Mouse (Mus musculus) C2C12 (cell line): ENCODE results near the gene Morc2a.

Experiments used
- CEBPB ChIP-seq: IDR thresholded peaks from one replicate; pipeline ENCODE4 v1.6.1; 2011; ENCODE audit warnings: low read depth, mild to moderate bottlenecking, control low read depth, moderate library complexity
- CTCF ChIP-seq: IDR thresholded peaks from one replicate; pipeline ENCODE4 v1.5.1; 2011; ENCODE audit not compliant: control insufficient read depth, insufficient read depth, insufficient read length
- FOSL1 ChIP-seq: IDR thresholded peaks from one replicate; pipeline ENCODE4 v1.8.0; 2011; ENCODE audit warnings: mild to moderate bottlenecking, low read length; ENCODE audit not compliant: poor library complexity, insufficient read depth, severe bottlenecking
- MAX ChIP-seq: IDR thresholded peaks from one replicate; pipeline ENCODE4 v1.6.1; 2011; ENCODE audit warnings: mild to moderate bottlenecking, control low read depth
- MYOD1 ChIP-seq: IDR thresholded peaks from one replicate; pipeline ENCODE4 v1.6.1; 2011; ENCODE audit warnings: low read depth; ENCODE audit not compliant: control insufficient read depth, insufficient read length
- MYOG ChIP-seq: IDR thresholded peaks from one replicate; pipeline ENCODE4 v1.6.1; 2011; ENCODE audit not compliant: control insufficient read depth, insufficient read length; ENCODE audit errors: extremely low read depth
- USF1 ChIP-seq: IDR thresholded peaks from one replicate; pipeline ENCODE4 v1.6.1; 2011; ENCODE audit warnings: low read depth, mild to moderate bottlenecking, control low read depth, moderate library complexity

GRCm38 (mm10) chr11:3725331-3726054 is 76.5 kb downstream of the Morc2a start:
- TF ChIP-seq CTCF (no peak), USF1 (no peak), FOSL1 (no peak), MAX (no peak), MYOG (no peak), MYOD1 (no peak), CEBPB (no peak)
